Mouse (Mus musculus) CH12.LX (cell line): ENCODE data around the gene Gpx4. TPM values are rescaled to one million over a fixed set of nuclear protein-coding genes. Genes with fewer than 3 reads are reported as not detected.

Experiments used
- DNase-seq: peaks from one replicate; pipeline ENCODE4 v3.0.0-alpha.2; 2013; ENCODE audit errors: extremely low read depth
- H3K27ac ChIP-seq: 2 replicates; pipeline ENCODE4 v1.5.1; 2012; ENCODE audit warnings: low read depth, mild to moderate bottlenecking, control low read depth, moderate library complexity; ENCODE audit not compliant: insufficient read depth
- H3K27me3 ChIP-seq: replicated peaks from 2 replicates; pipeline ENCODE3; 2012; ENCODE audit warnings: inconsistent platforms
- H3K36me3 ChIP-seq, 2 experiments: replicated peaks in 1 of 2; 2 replicates each; pipeline versions ENCODE3 to v1.6.1; 2012; ENCODE audit warnings: inconsistent platforms in 1 of 2, low read length in 1 of 2, mild to moderate bottlenecking in 1 of 2, mixed read lengths in 1 of 2, moderate library complexity in 1 of 2; ENCODE audit not compliant: control insufficient read depth in 1 of 2, insufficient read depth in 1 of 2
- H3K4me1 ChIP-seq, 2 experiments: 2 replicates each; pipeline ENCODE4 v1.6.1; 2012; ENCODE audit warnings: inconsistent platforms in 1 of 2, moderate library complexity in 1 of 2; ENCODE audit not compliant: insufficient read depth in 2 of 2, control insufficient read depth in 1 of 2
- H3K4me2 ChIP-seq: 2 replicates; pipeline ENCODE4 v1.6.1; 2012; ENCODE audit warnings: low read depth, mild to moderate bottlenecking, control low read depth; ENCODE audit not compliant: poor library complexity, insufficient read depth, severe bottlenecking
- H3K4me3 ChIP-seq, 3 experiments: fragments of 150-350 bp in 1 of 3; sonication (generic) in 1 of 3; replicated peaks in 1 of 3; 2 replicates each; pipeline versions ENCODE3 to v1.5.1; 2011 to 2012; ENCODE audit warnings: low read depth in 2 of 3, low read length in 2 of 3, mild to moderate bottlenecking in 2 of 3, moderate library complexity in 2 of 3, control low read depth in 1 of 3, improper control_type of control experiment in 1 of 3, inconsistent platforms in 1 of 3, mixed read lengths in 1 of 3; ENCODE audit not compliant: poor library complexity in 1 of 3
- H3K79me2 ChIP-seq: replicated peaks from 2 replicates; pipeline ENCODE4 v1.6.1; 2012; ENCODE audit warnings: mild to moderate bottlenecking, moderate library complexity; ENCODE audit not compliant: control insufficient read depth, poor library complexity, insufficient read depth, severe bottlenecking; ENCODE audit errors: extremely low read depth
- H3K9ac ChIP-seq: 2 replicates; pipeline ENCODE4 v1.6.1; 2012; ENCODE audit warnings: low read depth, mild to moderate bottlenecking, control low read depth, moderate library complexity; ENCODE audit not compliant: insufficient read depth
- H3K9me3 ChIP-seq: replicated peaks from 2 replicates; pipeline ENCODE3; 2012; ENCODE audit warnings: low read length, inconsistent platforms, mixed read lengths
- BHLHE40 ChIP-seq: IDR thresholded peaks from 2 replicates; pipeline ENCODE4 v1.6.1; 2011; ENCODE audit warnings: mild to moderate bottlenecking, low read depth, low read length, improper control_type of control experiment
- CHD2 ChIP-seq: IDR thresholded peaks from 2 replicates; pipeline ENCODE4 v1.6.1; 2011; ENCODE audit warnings: low read length, improper control_type of control experiment
- E2F4 ChIP-seq: IDR thresholded peaks from 2 replicates; pipeline ENCODE4 v1.6.1; 2011; ENCODE audit warnings: low read depth, low read length, improper control_type of control experiment; ENCODE audit not compliant: insufficient replicate concordance
- ELF1 ChIP-seq: IDR thresholded peaks from 2 replicates; pipeline ENCODE4 v1.6.1; 2014; ENCODE audit warnings: low read depth, mild to moderate bottlenecking, inconsistent platforms, low read length, improper control_type of control experiment
- ETS1 ChIP-seq: conservative IDR thresholded peaks from 2 replicates; pipeline ENCODE4 v1.6.1; 2012; ENCODE audit warnings: low read depth, mild to moderate bottlenecking, inconsistent platforms, low read length, improper control_type of control experiment, moderate library complexity
- GABPA ChIP-seq: IDR thresholded peaks from 2 replicates; pipeline ENCODE4 v1.6.1; 2012; ENCODE audit warnings: low read depth, low read length, improper control_type of control experiment, inconsistent platforms; ENCODE audit not compliant: insufficient replicate concordance
- HCFC1 ChIP-seq: IDR thresholded peaks from 2 replicates; pipeline ENCODE4 v1.6.1; 2012; ENCODE audit warnings: low read depth, mild to moderate bottlenecking, inconsistent platforms, low read length, improper control_type of control experiment
- JUN ChIP-seq: IDR thresholded peaks from 2 replicates; pipeline ENCODE4 v1.6.1; 2011; ENCODE audit warnings: low read depth, mild to moderate bottlenecking, low read length, improper control_type of control experiment, moderate library complexity; ENCODE audit not compliant: insufficient read depth
- KAT2A ChIP-seq: IDR thresholded peaks from 2 replicates; pipeline ENCODE4 v1.6.1; 2012; ENCODE audit warnings: low read length, improper control_type of control experiment, inconsistent platforms; ENCODE audit not compliant: insufficient replicate concordance
- MAX ChIP-seq: IDR thresholded peaks from 2 replicates; pipeline ENCODE4 v1.6.1; 2011; ENCODE audit warnings: low read length, improper control_type of control experiment
- MAZ ChIP-seq: IDR thresholded peaks from 2 replicates; pipeline ENCODE4 v1.6.1; 2012; ENCODE audit warnings: low read depth, mild to moderate bottlenecking, inconsistent platforms, low read length, improper control_type of control experiment, moderate library complexity
- NELFE ChIP-seq: IDR thresholded peaks from 2 replicates; pipeline ENCODE4 v1.6.1; 2011; ENCODE audit warnings: low read depth, low read length, improper control_type of control experiment
- NRF1 ChIP-seq: IDR thresholded peaks from 2 replicates; pipeline ENCODE4 v1.6.1; 2014; ENCODE audit warnings: low read depth, mild to moderate bottlenecking, inconsistent platforms, low read length, improper control_type of control experiment, moderate library complexity
- RCOR1 ChIP-seq: conservative IDR thresholded peaks from 2 replicates; pipeline ENCODE4 v1.6.1; 2012; ENCODE audit warnings: low read depth, mild to moderate bottlenecking, inconsistent platforms, low read length, improper control_type of control experiment
- SIN3A ChIP-seq: IDR thresholded peaks from 2 replicates; pipeline ENCODE4 v1.6.1; 2012; ENCODE audit warnings: low read length, improper control_type of control experiment, inconsistent platforms
- USF1 ChIP-seq: IDR thresholded peaks from 2 replicates; pipeline ENCODE4 v1.6.1; 2014; ENCODE audit warnings: low read depth, mild to moderate bottlenecking, inconsistent platforms, low read length, improper control_type of control experiment
- USF2 ChIP-seq: conservative IDR thresholded peaks from 2 replicates; pipeline ENCODE4 v1.6.1; 2011; ENCODE audit warnings: low read depth, low read length, improper control_type of control experiment
- ZC3H11A ChIP-seq: IDR thresholded peaks from 2 replicates; pipeline ENCODE4 v1.6.1; 2012; ENCODE audit warnings: low read depth, mild to moderate bottlenecking, inconsistent platforms, low read length, improper control_type of control experiment
- ZNF384 ChIP-seq: IDR thresholded peaks from 2 replicates; pipeline ENCODE4 v1.6.1; 2012; ENCODE audit warnings: low read depth, low read length, improper control_type of control experiment, inconsistent platforms
- dilution Hi-C: fragments of 300-500 bp; cut with MboI; formaldehyde crosslinking; loops from 2 replicates; pipeline ENCODE4 v1.14.3; 2020; ENCODE audit warnings: low sequenced_read_pairs; ENCODE audit not compliant: extremely low pct_unique_long_range_greater_than_20kb, extremely low pct_ligation_motif_present
- in situ Hi-C: fragments of 300-500 bp; cut with MboI; formaldehyde crosslinking; loops from 3 replicates; pipeline ENCODE4 v1.14.3; 2019; ENCODE audit warnings: low sequenced_read_pairs, low pct_ligation_motif_present, low pct_unique_long_range_greater_than_20kb, mixed read lengths
- polyA plus RNA-seq: library from polyadenylated mRNA; unstranded; fragments of >175 nt; gene quantifications from 2 replicates; pipeline ENCODE4 v1.2.1, GENCODE M21; 2012; ENCODE audit warnings: low read depth; ENCODE audit not compliant: insufficient read length
- total RNA-seq, 2 experiments: library from RNA; depleted of rRNA; stranded (reverse); fragments of 300-350 nt in 1 of 2; fragments of >200 nt in 1 of 2; gene quantifications; 2 replicates each; pipeline ENCODE4 v1.2.3; 2012 to 2014

The Gpx4 gene
- total and polyA plus RNA-seq, 3 experiments = 332 to 459 (median 386) TPM

- Histone ChIP-seq H3K79me2 (no peaks in the 10 kb centered on the region), H3K4me2 (no peak overlapping the region), H3K27me3 (no peaks in the 10 kb centered on the region), H3K4me3 (no peak overlapping the region), H3K4me1 (peaks cover 0 to 10% of the 10 kb centered on the region in 2 experiments; a peak in 2 of 4 replicates), H3K9me3 (no peaks in the 10 kb centered on the region), H3K27ac (no peak overlapping the region), H3K9ac (no peak overlapping the region), H3K36me3 (peaks cover 0 to 79% of the 10 kb centered on the region in 2 experiments)
- dilution Hi-C loops (no loop called here), in situ Hi-C loops (no loop called here)
- DNase-seq = no peak
- TF ChIP-seq NELFE = no peak
- TF ChIP-seq RCOR1 = no peak
- TF ChIP-seq HCFC1 = no peak
- no peak for TF ChIP-seq ELF1
Observed at GRCm38 (mm10) chr10:80001945-80002344, 45.0 kb upstream of the Gpx4 start.

- no peak overlapping the region for H3K27ac ChIP-seq
Observed at GRCm38 (mm10) chr10:80002829-80003228, 44.1 kb upstream of the Gpx4 start.

GRCm38 (mm10) chr10:80003374-80004232 is 43.4 kb upstream of the Gpx4 start:
- H3K4me2 ChIP-seq = no peak overlapping the region
- in situ Hi-C loops = no loop called here
- H3K79me2 ChIP-seq = no peaks in the 10 kb centered on the region
- no peak overlapping the region for H3K4me3 ChIP-seq
- no peak overlapping the region for H3K27ac ChIP-seq
- no peaks in the 10 kb centered on the region for H3K9me3 ChIP-seq
- DNase-seq = no peak
- no peak overlapping the region for H3K9ac ChIP-seq
- TF ChIP-seq MAX = no peak
- no peak for TF ChIP-seq BHLHE40
- TF ChIP-seq USF2 = no peak
- no peak; the same call in 1 of the 2 replicates for TF ChIP-seq ZNF384
- TF ChIP-seq SIN3A = no peak
- no peak for TF ChIP-seq NRF1
- TF ChIP-seq KAT2A = no peak
- TF ChIP-seq E2F4 = no peak
- TF ChIP-seq CHD2 = no peak
- no peak for TF ChIP-seq GABPA
- no peak for TF ChIP-seq HCFC1
- TF ChIP-seq USF1 = no peak
- TF ChIP-seq MAZ = no peak
- dilution Hi-C loops = no loop called here
- no peaks in the 10 kb centered on the region for H3K27me3 ChIP-seq
- H3K4me1 ChIP-seq = 0 out of 4 replicates have a peak, but pooled peaks cover 0 to 3% of the 10 kb centered on the region in 2 experiments
- peaks cover 13 to 86% of the 10 kb centered on the region in 2 experiments for H3K36me3 ChIP-seq

More at GRCm38 (mm10) chr10:80002829-80003228, 44.1 kb upstream of the Gpx4 start:
- Histone ChIP-seq H3K4me1 (0 out of 4 replicates have a peak, but pooled peaks cover 0 to 3% of the 10 kb centered on the region in 2 experiments), H3K9ac (no peak overlapping the region), H3K36me3 (peaks cover 6 to 86% of the 10 kb centered on the region in 2 experiments), H3K4me3 (no peak overlapping the region), H3K79me2 (no peaks in the 10 kb centered on the region), H3K27me3 (no peaks in the 10 kb centered on the region), H3K9me3 (no peaks in the 10 kb centered on the region), H3K4me2 (no peak overlapping the region)
- in situ Hi-C loops (no loop called here), dilution Hi-C loops (no loop called here)
- no peak for DNase-seq
- TF ChIP-seq MAZ = no peak
- no peak for TF ChIP-seq ETS1
- TF ChIP-seq JUN = no peak
- no peak for TF ChIP-seq NRF1
- TF ChIP-seq ZC3H11A = no peak
